ENCODE assay signal across 29 mouse cellular contexts in the genomic region with DNA sequence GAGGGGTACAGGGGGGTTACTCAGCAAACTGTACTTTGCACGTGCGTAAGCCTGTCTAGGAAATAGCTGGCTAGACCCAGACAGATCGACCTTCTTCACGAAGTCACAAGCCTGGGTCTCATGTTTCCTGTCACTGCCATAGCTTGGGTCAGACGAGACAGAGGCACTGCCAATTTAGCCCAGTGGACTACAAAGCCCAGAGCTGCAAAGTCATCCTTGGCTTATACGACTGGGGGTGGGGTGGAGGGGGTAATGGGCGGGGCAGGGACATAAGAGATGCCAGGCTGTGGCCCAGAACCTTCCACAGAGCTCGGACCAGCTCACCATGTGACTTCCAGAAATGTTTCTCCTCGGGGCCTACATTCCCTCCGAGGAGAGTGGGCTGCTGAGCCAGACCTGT. TPM values are rescaled to one million over a fixed set of nuclear protein-coding genes. Genes with fewer than 3 reads are reported as not detected.
DNase-seq lines count a peak whose midpoint lies in the region; ATAC-seq lines count a peak whose summit lies in the region.
"Had no signal": no experiment of that assay in that cellular context is flagged by ENCODE, and none has a peak within 500 bp of the region (broad histone marks: within the 10 kb centered on the region; RNA-seq: fewer than 3 reads in every experiment).

No protein-coding gene starts in this region.

- peak; percentile 33 to 60 for DNase-seq in gastrocnemius, adult 8-10 months (ENCODE audit: low spot score in 2 of 2)
- DNase-seq in gastrocnemius, postnatal 14 days = no peak
- DNase-seq in hindbrain, embryonic 10.5 days (ENCODE audit: low spot score) = no peak
- no peak for DNase-seq in liver, embryonic 13.5 days
- no peak for DNase-seq in spleen, postnatal 36 days (ENCODE audit: low spot score in 2 of 2)
- no peak for DNase-seq in retina, embryonic 14.5 days (ENCODE audit: low spot score)
- DNase-seq: cerebellum, adult 8-10 months; kidney, adult 8-10 months; kidney, postnatal 14 days; lung, postnatal 10 days; right cerebral cortex, postnatal 25 days; thymus, adult 2 months had no signal

- peaks cover 66% of the 10 kb centered on the region for H3K36me3 ChIP-seq in hindbrain, embryonic 13.5 days
- peaks cover 63% of the 10 kb centered on the region for H3K36me3 ChIP-seq in hindbrain, embryonic 10.5 days
- peaks cover 70% of the 10 kb centered on the region for H3K36me3 ChIP-seq in liver, embryonic 13.5 days

- no peaks in the 10 kb centered on the region for H3K9me3 ChIP-seq in hindbrain, embryonic 13.5 days
- no peaks in the 10 kb centered on the region for H3K9me3 ChIP-seq in hindbrain, embryonic 10.5 days
- H3K9me3 ChIP-seq in liver, embryonic 13.5 days (replicated peaks) = no peaks in the 10 kb centered on the region
- H3K9me3 ChIP-seq: limb, embryonic 15.5 days; neural tube, embryonic 15.5 days had no signal

- ATAC-seq in hindbrain, embryonic 13.5 days (ENCODE audit: low FRiP score) = no peak
- ATAC-seq in liver, embryonic 13.5 days (ENCODE audit: low read depth) = no peak
- ATAC-seq: forebrain, embryonic 14.5 days; midbrain, embryonic 16.5 days had no signal

- intact Hi-C loops in gastrocnemius, postnatal 14 days (cut with DNase I; ENCODE audit: low total_unique reads) = no loop called here

- no peaks in the 10 kb centered on the region for H3K27me3 ChIP-seq in hindbrain, embryonic 13.5 days
- no peaks in the 10 kb centered on the region for H3K27me3 ChIP-seq in hindbrain, embryonic 10.5 days (ENCODE audit: insufficient read depth, poor library complexity, severe bottlenecking)
- no peaks in the 10 kb centered on the region for H3K27me3 ChIP-seq in liver, embryonic 13.5 days
- H3K27me3 ChIP-seq: limb, embryonic 15.5 days; neural tube, embryonic 15.5 days had no signal

- peak overlapping the region; percentile 46; the same call in 1 of the 2 replicates for H3K9ac ChIP-seq in hindbrain, embryonic 13.5 days
- H3K9ac ChIP-seq in liver, embryonic 13.5 days = peak overlapping the region; percentile 92
- H3K9ac ChIP-seq: hindbrain, embryonic 14.5 days; limb, embryonic 15.5 days; neural tube, embryonic 15.5 days had no signal

- H3K4me1 ChIP-seq in hindbrain, embryonic 13.5 days (replicated peaks) = peaks cover 24% of the 10 kb centered on the region
- H3K4me1 ChIP-seq in hindbrain, embryonic 10.5 days (replicated peaks) = peaks cover 24% of the 10 kb centered on the region
- peaks cover 89% of the 10 kb centered on the region for H3K4me1 ChIP-seq in liver, embryonic 13.5 days (replicated peaks)

- no peak overlapping the region for H3K4me2 ChIP-seq in hindbrain, embryonic 13.5 days
- peak overlapping the region; percentile 87 for H3K4me2 ChIP-seq in liver, embryonic 13.5 days
- H3K4me2 ChIP-seq: hindbrain, embryonic 14.5 days; limb, embryonic 15.5 days; neural tube, embryonic 15.5 days had no signal

- 93% methylated on average over 10 of the region's 10 CpGs for WGBS in hindbrain, embryonic 13.5 days
- WGBS in hindbrain, embryonic 10.5 days = 91% methylated on average over 10 of the region's 10 CpGs
- WGBS in liver, embryonic 13.5 days (ENCODE audit: insufficient replicate concordance) = 58% methylated on average over 10 of the region's 10 CpGs

- H3K4me3 ChIP-seq in hindbrain, embryonic 13.5 days = no peak overlapping the region
- H3K4me3 ChIP-seq in hindbrain, embryonic 10.5 days = no peak overlapping the region
- H3K4me3 ChIP-seq in liver, embryonic 13.5 days (replicated peaks) = peak overlapping the region; percentile 81; the same call in 1 of the 2 replicates
- H3K4me3 ChIP-seq: limb, embryonic 15.5 days; neural tube, embryonic 15.5 days had no signal

- H3K27ac ChIP-seq in hindbrain, embryonic 13.5 days = no peak overlapping the region
- no peak overlapping the region for H3K27ac ChIP-seq in hindbrain, embryonic 10.5 days
- peak overlapping the region; percentile 93 for H3K27ac ChIP-seq in liver, embryonic 13.5 days
- H3K27ac ChIP-seq: hindbrain, embryonic 14.5 days; limb, embryonic 15.5 days; neural tube, embryonic 15.5 days had no signal

RNA-seq across cellular contexts. Expression of a gene that starts 1.8 kb away (rescaled TPM):
- total RNA-seq in gastrocnemius, adult 8-10 months (2022) = 1 to 10 TPM; 1.7 to 8.5 (median 4.8) TPM
- total RNA-seq in gastrocnemius, postnatal 14 days (2021) = 1 to 10 TPM; 1.0 to 4.1 TPM
- polyA plus RNA-seq in hindbrain, embryonic 13.5 days (2015; fragmentation: Nextera tagmentation; extraction: Ambion mirVana) = 0.36 TPM in 1 of 2 replicates, not detected in the other
- polyA plus RNA-seq in hindbrain, embryonic 10.5 days (2016; fragmentation: Nextera tagmentation; extraction: Ambion mirVana) = 1.5 TPM in 1 of 2 replicates, not detected in the other
- polyA plus RNA-seq in liver, embryonic 13.5 days (2015; fragmentation: Nextera tagmentation; extraction: Ambion mirVana) = 0.61 TPM in 1 of 2 replicates, not detected in the other
- total RNA-seq: megakaryocyte-erythroid progenitor cell, adult 5-6 weeks had no signal
- polyA plus RNA-seq: C2C12; embryonic facial prominence, embryonic 11.5 days; forebrain, embryonic 14.5 days; heart, embryonic 16.5 days; hindbrain, embryonic 14.5 days; intestine, embryonic 14.5 days; limb, embryonic 15.5 days; neural tube, embryonic 15.5 days; stomach, embryonic 16.5 days had no signal

RNA-seq across cellular contexts. Expression of a gene that starts 3.5 kb away (rescaled TPM):
- 100 to 1,000 TPM; 443 to 485 (median 471) TPM for total RNA-seq in gastrocnemius, adult 8-10 months (2022)
- 100 to 1,000 TPM; 268 to 284 TPM for total RNA-seq in gastrocnemius, postnatal 14 days (2021)
- 270 and 293 TPM in 2 replicates for polyA plus RNA-seq in hindbrain, embryonic 13.5 days (2015; fragmentation: Nextera tagmentation; extraction: Ambion mirVana)
- 159 and 198 TPM in 2 replicates for polyA plus RNA-seq in hindbrain, embryonic 10.5 days (2016; fragmentation: Nextera tagmentation; extraction: Ambion mirVana)
- polyA plus RNA-seq in liver, embryonic 13.5 days (2015; fragmentation: Nextera tagmentation; extraction: Ambion mirVana) = 297 and 306 TPM in 2 replicates

RNA-seq across cellular contexts. Expression of a gene that starts 10.8 kb away (rescaled TPM):
- 1 to 10 TPM; 1.6 to 2.4 (median 2.1) TPM for total RNA-seq in gastrocnemius, adult 8-10 months (2022)
- 1 to 10 TPM; 6.7 to 8.4 TPM for total RNA-seq in gastrocnemius, postnatal 14 days (2021)
- 2.3 and 2.6 TPM in 2 replicates for polyA plus RNA-seq in hindbrain, embryonic 13.5 days (2015; fragmentation: Nextera tagmentation; extraction: Ambion mirVana)
- 0.63 and 1.1 TPM in 2 replicates for polyA plus RNA-seq in hindbrain, embryonic 10.5 days (2016; fragmentation: Nextera tagmentation; extraction: Ambion mirVana)
- 1.5 and 1.8 TPM in 2 replicates for polyA plus RNA-seq in liver, embryonic 13.5 days (2015; fragmentation: Nextera tagmentation; extraction: Ambion mirVana)
- total RNA-seq: common myeloid progenitor, adult 5-6 weeks; megakaryocyte-erythroid progenitor cell, adult 5-6 weeks had no signal

RNA-seq across cellular contexts. Expression of a gene that starts 50.3 kb away (rescaled TPM):
- not detected for total RNA-seq in gastrocnemius, adult 8-10 months (2022)
- not detected for total RNA-seq in gastrocnemius, postnatal 14 days (2021)
- not detected in 2 replicates for polyA plus RNA-seq in hindbrain, embryonic 13.5 days (2015; fragmentation: Nextera tagmentation; extraction: Ambion mirVana)
- polyA plus RNA-seq in hindbrain, embryonic 10.5 days (2016; fragmentation: Nextera tagmentation; extraction: Ambion mirVana) = not detected in 2 replicates
- not detected in 2 replicates for polyA plus RNA-seq in liver, embryonic 13.5 days (2015; fragmentation: Nextera tagmentation; extraction: Ambion mirVana)
- total RNA-seq: adrenal gland, adult 18-20 months; adrenal gland, postnatal 4 days; common myeloid progenitor, adult 5-6 weeks; left cerebral cortex, adult 18-20 months; left cerebral cortex, postnatal 36 days; megakaryocyte-erythroid progenitor cell, adult 5-6 weeks had no signal
- polyA plus RNA-seq: embryonic facial prominence, embryonic 11.5 days; forebrain, embryonic 14.5 days; hindbrain, embryonic 14.5 days; midbrain, embryonic 16.5 days had no signal

RNA-seq across cellular contexts. Expression of a gene that starts 57.3 kb away (rescaled TPM):
- total RNA-seq in gastrocnemius, adult 8-10 months (2022) = over 10,000 TPM; 16,943 to 22,105 (median 19,624) TPM
- over 10,000 TPM; 14,029 to 14,677 TPM for total RNA-seq in gastrocnemius, postnatal 14 days (2021)
- 1.4 and 1.8 TPM in 2 replicates for polyA plus RNA-seq in hindbrain, embryonic 13.5 days (2015; fragmentation: Nextera tagmentation; extraction: Ambion mirVana)
- 1.2 and 1.3 TPM in 2 replicates for polyA plus RNA-seq in hindbrain, embryonic 10.5 days (2016; fragmentation: Nextera tagmentation; extraction: Ambion mirVana)
- 3.4 and 4.3 TPM in 2 replicates for polyA plus RNA-seq in liver, embryonic 13.5 days (2015; fragmentation: Nextera tagmentation; extraction: Ambion mirVana)

Comparison
In these comparisons a context has a peak if more than half of its experiments do, and no peak if none do; other contexts are left out.
1. DNase-seq: peak in gastrocnemius, adult 8-10 months (2 of 2); none in gastrocnemius, postnatal 14 days (single experiment), hindbrain, embryonic 10.5 days (single experiment), liver, embryonic 13.5 days (single experiment), spleen, postnatal 36 days (0 of 2) and retina, embryonic 14.5 days (single experiment).